Mouse (Mus musculus): ENCODE measurements around the gene Aqp7.

DNA sequence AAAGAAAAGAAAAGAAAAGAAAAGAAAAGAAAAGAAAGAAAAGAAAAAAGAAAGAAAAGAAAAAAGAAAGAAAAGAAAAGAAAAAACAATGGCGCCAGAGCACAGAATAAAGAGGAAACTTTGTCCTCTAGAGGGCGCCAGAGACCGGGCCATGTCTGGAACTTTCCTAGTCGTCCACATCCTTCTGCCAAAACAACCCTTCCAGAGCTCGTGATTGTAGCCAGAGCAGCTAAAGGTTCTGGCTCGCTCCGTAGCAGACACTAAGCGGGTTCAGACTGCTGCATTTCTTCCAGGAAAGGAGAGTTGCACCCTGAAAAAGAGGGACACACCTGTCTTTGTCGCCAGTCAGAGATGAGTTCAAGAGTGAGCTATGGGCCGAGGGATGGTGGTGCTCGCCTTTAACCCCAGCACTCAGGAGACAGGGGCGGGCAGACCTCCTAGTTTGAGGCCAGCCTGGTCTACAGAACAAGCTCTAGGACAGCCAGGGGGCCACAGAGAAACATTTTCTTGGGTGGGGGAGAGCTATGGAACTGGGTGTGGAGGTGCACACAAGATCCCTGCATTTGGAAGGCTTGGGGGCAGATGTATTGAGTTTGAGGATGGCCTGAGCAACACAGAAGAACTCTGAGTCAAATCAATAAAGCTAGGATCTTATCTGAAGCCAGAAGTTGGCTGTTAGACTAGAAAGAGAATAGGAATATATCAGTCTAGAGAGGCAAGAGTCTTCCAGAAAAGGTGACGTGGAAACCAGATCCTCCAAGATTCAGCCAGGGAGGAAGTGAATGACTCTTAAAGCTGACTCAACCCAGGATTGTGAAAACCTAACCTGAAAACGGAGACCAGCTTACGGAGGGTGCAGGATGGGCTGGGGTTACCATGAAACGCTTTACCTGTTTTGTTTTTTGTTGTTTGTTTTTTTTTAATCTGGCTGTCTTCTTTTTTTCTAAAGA, 3.1 kb upstream of the Aqp7 start:
- peak; percentile 83 for TF ChIP-seq CTCF (IDR thresholded peaks at IDR 0.05; ENCODE audit: low read depth)
- no peak for TF ChIP-seq EP300 (IDR thresholded peaks at IDR 0.05; ENCODE audit: low read depth)

Data from heart, postnatal 0 days (tissue).